ENCODE assay signal across 8 mouse cellular contexts in the genomic region with DNA sequence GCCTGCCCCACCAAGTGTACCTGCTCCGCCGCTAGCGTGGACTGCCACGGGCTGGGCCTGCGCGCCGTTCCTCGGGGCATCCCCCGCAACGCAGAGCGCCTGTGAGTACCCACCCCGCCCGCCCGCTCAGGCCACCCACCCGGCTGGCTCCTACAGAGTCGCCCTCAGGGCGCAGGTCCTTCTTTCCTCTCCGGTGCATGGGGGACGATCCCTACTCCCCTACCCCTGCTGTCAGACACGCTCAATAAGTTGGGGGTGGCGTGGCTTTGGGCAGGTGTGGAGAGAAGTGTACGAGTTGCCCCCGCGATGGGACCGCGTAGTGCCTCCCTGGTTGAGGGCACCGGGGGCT. TPM values are rescaled to one million over a fixed set of nuclear protein-coding genes. Genes with fewer than 3 reads are reported as not detected.
DNase-seq lines count a peak whose midpoint lies in the region; ATAC-seq and TF ChIP-seq lines count a peak whose summit lies in the region.

No protein-coding gene starts in this region.

- intact Hi-C loops in left cerebral cortex, postnatal 4 days (cut with DNase I): no loop called here

- WGBS in forebrain, embryonic 15.5 days: under 1% methylated on average over 27 of the region's 27 CpGs
- WGBS in limb, embryonic 15.5 days: 1% methylated on average over 27 of the region's 27 CpGs
- 0% methylated on average over 11 of the region's 27 CpGs for WGBS in stomach, postnatal 0 days

- ATAC-seq in forebrain, embryonic 15.5 days (replicated peaks): no peak; the same call in 1 of the 2 replicates
- no peak; the same call in 1 of the 2 replicates for ATAC-seq in limb, embryonic 15.5 days (ENCODE audit: insufficient number of reproducible peaks, low FRiP score, low TSS enrichment, low read depth)
- ATAC-seq in stomach, postnatal 0 days (ENCODE audit: low FRiP score, low TSS enrichment): 0 out of 2 replicates have a peak, but pooled peaks have one; percentile 42

- no peaks in the 10 kb centered on the region for H3K36me3 ChIP-seq in forebrain, embryonic 15.5 days
- H3K36me3 ChIP-seq in limb, embryonic 15.5 days: no peaks in the 10 kb centered on the region
- H3K36me3 ChIP-seq in stomach, postnatal 0 days (ENCODE audit: control insufficient read depth, insufficient read depth, low read length): no peaks in the 10 kb centered on the region

- peak overlapping the region; percentile 49 for H3K9ac ChIP-seq in forebrain, embryonic 15.5 days (replicated peaks)
- H3K9ac ChIP-seq in limb, embryonic 15.5 days: peak overlapping the region; percentile 64
- H3K9ac ChIP-seq in stomach, postnatal 0 days (ENCODE audit: low read length): peak overlapping the region; percentile 56

- TF ChIP-seq CTCF in stomach, postnatal 0 days (IDR thresholded peaks at IDR 0.05; ENCODE audit: low read depth): no peak

- peak overlapping the region; percentile 59 for H3K4me3 ChIP-seq in forebrain, embryonic 15.5 days
- peak overlapping the region; percentile 74 for H3K4me3 ChIP-seq in limb, embryonic 15.5 days
- peak overlapping the region; percentile 54 for H3K4me3 ChIP-seq in stomach, postnatal 0 days (ENCODE audit: low read depth, low read length)

- peak; percentile 22 for DNase-seq in left cerebral cortex, postnatal 4 days
- no peak for DNase-seq in left cerebral cortex, adult 8-10 months (ENCODE audit: low spot score in 2 of 2)
- DNase-seq in cerebellum, postnatal 14 days: peak; percentile 41 to 50
- DNase-seq in stomach, postnatal 0 days (ENCODE audit: low spot score): no peak
- no peak for DNase-seq in Muller cell, postnatal 12 days (ENCODE audit: inconsistent ontology term)
- no peak for DNase-seq in spleen, adult 18-20 months

- peaks cover 36% of the 10 kb centered on the region for H3K27me3 ChIP-seq in forebrain, embryonic 15.5 days
- H3K27me3 ChIP-seq in limb, embryonic 15.5 days: peaks cover 25% of the 10 kb centered on the region
- peaks cover 2% of the 10 kb centered on the region; the same call in 1 of the 2 replicates for H3K27me3 ChIP-seq in stomach, postnatal 0 days (ENCODE audit: control insufficient read depth, insufficient read depth, low read length)

- no peak for TF ChIP-seq EP300 in stomach, postnatal 0 days (optimal IDR thresholded peaks at IDR 0.05)

- H3K27ac ChIP-seq in forebrain, embryonic 15.5 days (replicated peaks): no peak overlapping the region
- peak overlapping the region; percentile 82 for H3K27ac ChIP-seq in limb, embryonic 15.5 days
- H3K27ac ChIP-seq in stomach, postnatal 0 days (replicated peaks): 0 out of 2 replicates have a peak overlapping the region, but pooled peaks have one; percentile 18

- H3K4me2 ChIP-seq in forebrain, embryonic 15.5 days (replicated peaks): peak overlapping the region; percentile 94
- H3K4me2 ChIP-seq in limb, embryonic 15.5 days: peak overlapping the region; percentile 90
- H3K4me2 ChIP-seq in stomach, postnatal 0 days (replicated peaks; ENCODE audit: low read depth): peak overlapping the region; percentile 69

- no peaks in the 10 kb centered on the region for H3K9me3 ChIP-seq in forebrain, embryonic 15.5 days
- no peaks in the 10 kb centered on the region for H3K9me3 ChIP-seq in limb, embryonic 15.5 days
- no peaks in the 10 kb centered on the region for H3K9me3 ChIP-seq in stomach, postnatal 0 days (ENCODE audit: control insufficient read depth, low read length)

- peaks cover 21% of the 10 kb centered on the region for H3K4me1 ChIP-seq in forebrain, embryonic 15.5 days
- H3K4me1 ChIP-seq in limb, embryonic 15.5 days: peaks cover 61% of the 10 kb centered on the region
- H3K4me1 ChIP-seq in stomach, postnatal 0 days (replicated peaks; ENCODE audit: control insufficient read depth, insufficient read depth): no peaks in the 10 kb centered on the region

RNA-seq across cellular contexts. Expression of a gene that starts 0.6 kb away (rescaled TPM):
- total RNA-seq in left cerebral cortex, postnatal 4 days (2021): 10 to 100 TPM; 21.2 to 29.1 TPM
- total RNA-seq in left cerebral cortex, adult 8-10 months (2022): 10 to 100 TPM; 41.7 to 49.2 (median 48.2) TPM
- 5.9 and 6.4 TPM in 2 replicates for polyA plus RNA-seq in forebrain, embryonic 15.5 days (2015; fragmentation: Nextera tagmentation; extraction: Ambion mirVana)
- polyA plus RNA-seq in limb, embryonic 15.5 days (2015; fragmentation: Nextera tagmentation; extraction: Ambion mirVana): 18.2 and 20.8 TPM in 2 replicates
- polyA plus RNA-seq in stomach, postnatal 0 days (2015; fragmentation: Nextera tagmentation; extraction: Ambion mirVana): 8.1 and 8.2 TPM in 2 replicates

Comparison
In these comparisons a context has a peak if more than half of its experiments do, and no peak if none do; other contexts are left out.
1. DNase-seq: peak in left cerebral cortex, postnatal 4 days (single experiment) and cerebellum, postnatal 14 days (2 of 2); none in left cerebral cortex, adult 8-10 months (0 of 2), stomach, postnatal 0 days (single experiment), Muller cell, postnatal 12 days (single experiment) and spleen, adult 18-20 months (0 of 2).
2. Peak in every context shown above with its lines, with median percentiles within 50 percentile points of each other: H3K4me2 ChIP-seq, H3K4me3 ChIP-seq and H3K9ac ChIP-seq.